Mouse (Mus musculus): ENCODE measurements around the gene Ccl6.
"Not testable (repeated sequence)": the region's sequence is repeated elsewhere in the genome, so short reads cannot be mapped to it uniquely, and the experiment has no call there.

Ccl6 gene

GRCm38 (mm10) chr11:83556085-83556781 lies 36.7 kb downstream of the Ccl6 start:
- DNase-seq, result peak; percentile 21

GRCm38 (mm10) chr11:83551668-83552067 lies 41.2 kb downstream of the Ccl6 start:
- no peak for DNase-seq

- DNase-seq, result not testable (repeated sequence)
Measured at GRCm38 (mm10) chr11:83551037-83551436, 41.9 kb downstream of the Ccl6 start.

GRCm38 (mm10) chr11:83550186-83550632 lies 42.7 kb downstream of the Ccl6 start:
- DNase-seq, result no peak

GRCm38 (mm10) chr11:83544214-83544613 lies 48.7 kb downstream of the Ccl6 start:
- no peak for DNase-seq

DNA sequence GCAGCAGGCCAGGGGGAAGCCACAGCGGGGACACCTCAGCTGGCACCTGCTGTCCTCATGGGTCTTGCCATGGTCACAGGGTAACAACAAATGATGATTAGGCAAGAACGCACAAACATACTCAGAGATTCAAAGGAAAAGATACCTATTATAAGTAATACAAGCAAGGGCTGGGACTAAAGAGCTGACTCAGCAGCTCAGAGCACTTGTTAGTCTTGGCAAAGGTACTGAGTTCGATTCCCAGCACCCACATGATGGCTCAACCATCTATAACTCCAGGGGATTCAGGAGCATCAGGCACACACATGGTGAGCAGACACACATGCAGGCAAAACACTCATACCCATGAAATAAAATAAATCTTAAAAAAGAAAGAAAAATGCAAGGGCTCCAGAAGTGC lies 51.5 kb downstream of the Ccl6 start:
- DNase-seq, result no peak

DNA sequence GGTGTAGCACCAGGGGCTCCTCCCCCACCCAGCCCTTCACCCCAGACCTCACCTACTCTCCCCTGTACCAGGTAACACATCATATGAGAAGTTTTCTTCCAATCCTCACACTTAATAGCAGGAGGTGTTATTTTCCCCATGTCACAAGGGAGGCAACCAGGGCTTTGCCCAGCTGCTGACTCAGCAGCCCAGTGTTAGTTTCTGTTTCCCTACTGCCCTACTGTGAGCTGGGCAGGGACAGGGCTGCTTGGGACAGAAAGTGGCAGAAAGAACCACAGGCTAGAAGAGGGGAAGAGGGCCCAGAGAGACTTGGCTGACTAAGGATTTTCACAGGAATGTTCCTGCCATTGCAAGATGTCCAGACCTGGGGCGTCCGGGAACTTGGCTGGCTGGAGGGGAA lies 52.0 kb downstream of the Ccl6 start:
- no peak for DNase-seq

DNA sequence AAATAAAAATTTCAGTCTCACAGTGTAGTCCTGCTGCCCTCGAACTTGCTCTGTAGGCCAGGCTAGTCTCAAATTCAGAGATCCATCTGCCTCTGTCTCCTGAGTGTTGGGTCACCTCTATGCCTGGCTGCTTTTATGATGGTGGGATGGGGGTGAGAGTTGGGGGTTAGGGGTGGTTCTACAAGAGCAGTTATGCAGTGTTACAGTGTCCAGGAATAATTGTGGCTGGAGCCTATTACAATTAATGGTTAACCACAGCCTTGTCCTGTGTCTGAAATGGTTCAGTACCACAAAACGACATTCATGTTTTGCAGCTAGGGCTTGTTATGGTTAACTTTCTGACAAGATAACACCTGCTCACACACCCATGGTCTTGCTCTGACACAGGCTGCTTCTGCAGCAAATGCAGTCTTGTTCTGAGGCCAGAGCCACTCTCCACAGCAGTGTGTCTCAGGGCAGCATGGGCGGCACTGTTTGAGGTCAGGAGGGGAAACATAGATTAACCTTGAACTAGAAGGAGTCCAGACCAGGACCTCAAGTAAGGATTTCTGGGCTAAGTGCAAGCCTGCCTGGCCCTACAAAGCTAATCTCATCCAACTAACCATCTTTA lies 54.1 kb downstream of the Ccl6 start:
- DNase-seq, result peak; percentile 15
